Mouse (Mus musculus) MEL (cell line): ENCODE measurements around the gene Ptgir. TPM values are rescaled to one million over a fixed set of nuclear protein-coding genes. Genes with fewer than 3 reads are reported as not detected.
A peak's percentile ranks its signal among the peaks of the same experiment; 100 is the strongest.

ENCODE experiments used
- DNase-seq: peaks from one replicate; pipeline ENCODE4 v3.0.0; 2011; ENCODE audit warnings: low read depth, low spot score
- H3K27ac ChIP-seq: 2 replicates; pipeline ENCODE4 v1.5.1; 2012; ENCODE audit warnings: low read depth, mild to moderate bottlenecking, control low read depth, low read length, moderate library complexity; ENCODE audit not compliant: control insufficient read depth
- H3K27me3 ChIP-seq, 2 experiments: fragments of 150-350 bp in 1 of 2; sonication (generic) in 1 of 2; 2 replicates each; pipeline ENCODE4 v1.6.1; 2012; ENCODE audit warnings: low read length in 2 of 2, mild to moderate bottlenecking in 2 of 2, improper control_type of control experiment in 1 of 2, moderate library complexity in 1 of 2; ENCODE audit not compliant: insufficient read depth in 2 of 2, control insufficient read depth in 1 of 2
- H3K36me3 ChIP-seq, 2 experiments: 2 replicates each; pipeline ENCODE4 v1.6.1; 2012 to 2014; ENCODE audit warnings: low read length in 2 of 2, improper control_type of control experiment in 1 of 2, inconsistent platforms in 1 of 2, mild to moderate bottlenecking in 1 of 2; ENCODE audit not compliant: insufficient read depth in 2 of 2, control insufficient read depth in 1 of 2
- H3K4me1 ChIP-seq, 2 experiments: fragments of 150-350 bp in 1 of 2; sonication (generic) in 1 of 2; 2 replicates each; pipeline ENCODE4 v1.6.1; 2012; ENCODE audit warnings: low read length in 2 of 2, improper control_type of control experiment in 1 of 2, mild to moderate bottlenecking in 1 of 2; ENCODE audit not compliant: insufficient read depth in 2 of 2, control insufficient read depth in 1 of 2
- H3K4me3 ChIP-seq, 2 experiments: fragments of 150-350 bp in 1 of 2; sonication (generic) in 1 of 2; 2 replicates each; pipeline ENCODE4 v1.5.1; 2012; ENCODE audit warnings: low read depth in 2 of 2, low read length in 2 of 2, mild to moderate bottlenecking in 2 of 2, moderate library complexity in 2 of 2, control low read depth in 1 of 2, improper control_type of control experiment in 1 of 2; ENCODE audit not compliant: control insufficient read depth in 1 of 2, insufficient read depth in 1 of 2
- H3K79me2 ChIP-seq: 2 replicates; pipeline ENCODE4 v1.6.1; 2012; ENCODE audit warnings: mild to moderate bottlenecking, low read length, moderate library complexity; ENCODE audit not compliant: control insufficient read depth, poor library complexity, insufficient read depth
- H3K9ac ChIP-seq: 2 replicates; pipeline ENCODE4 v1.6.1; 2012; ENCODE audit warnings: low read depth, mild to moderate bottlenecking, control low read depth, low read length, moderate library complexity; ENCODE audit not compliant: control insufficient read depth, poor library complexity, severe bottlenecking
- H3K9me3 ChIP-seq: fragments of 150-350 bp; sonication (generic); replicated peaks from 2 replicates; pipeline ENCODE4 v1.6.1; 2012; ENCODE audit warnings: mild to moderate bottlenecking, low read length, improper control_type of control experiment, moderate library complexity; ENCODE audit not compliant: insufficient read depth
- CTCF ChIP-seq, 3 experiments: IDR thresholded peaks in 2 of 3; conservative IDR thresholded peaks in 1 of 3; 2 replicates each; pipeline ENCODE4 v1.5.1; 2011 to 2012; ENCODE audit warnings: low read length in 3 of 3, low read depth in 2 of 3, mild to moderate bottlenecking in 2 of 3, improper control_type of control experiment in 1 of 3, inconsistent platforms in 1 of 3, mixed read lengths in 1 of 3, moderate library complexity in 1 of 3; ENCODE audit not compliant: control insufficient read depth in 1 of 3, insufficient read depth in 1 of 3, poor library complexity in 1 of 3, severe bottlenecking in 1 of 3
- E2F4 ChIP-seq: IDR thresholded peaks from 2 replicates; pipeline ENCODE4 v1.6.1; 2011; ENCODE audit warnings: low read depth, low read length, improper control_type of control experiment, borderline replicate concordance
- ELF1 ChIP-seq: IDR thresholded peaks from 2 replicates; pipeline ENCODE4 v1.6.1; 2014; ENCODE audit warnings: low read depth, mild to moderate bottlenecking, inconsistent platforms, low read length, improper control_type of control experiment, moderate library complexity
- EP300 ChIP-seq, 2 experiments: IDR thresholded peaks; 2 replicates each; pipeline ENCODE4 v1.6.1; 2011; ENCODE audit warnings: improper control_type of control experiment in 2 of 2, low read length in 2 of 2, low read depth in 1 of 2, mild to moderate bottlenecking in 1 of 2
- ETS1 ChIP-seq: IDR thresholded peaks from 2 replicates; pipeline ENCODE4 v1.6.1; 2012; ENCODE audit warnings: low read depth, mild to moderate bottlenecking, inconsistent platforms, low read length, improper control_type of control experiment, moderate library complexity
- HCFC1 ChIP-seq: IDR thresholded peaks from 2 replicates; pipeline ENCODE4 v1.6.1; 2012; ENCODE audit warnings: low read depth, mild to moderate bottlenecking, inconsistent platforms, low read length, improper control_type of control experiment, moderate library complexity
- JUND ChIP-seq: IDR thresholded peaks from 2 replicates; pipeline ENCODE4 v1.6.1; 2011; ENCODE audit warnings: low read depth, mild to moderate bottlenecking, improper control_type of control experiment, low read length
- KAT2A ChIP-seq: conservative IDR thresholded peaks from 2 replicates; pipeline ENCODE4 v1.6.1; 2012; ENCODE audit warnings: low read depth, low read length, improper control_type of control experiment, inconsistent platforms
- MAFK ChIP-seq: IDR thresholded peaks from 2 replicates; pipeline ENCODE4 v1.6.1; 2011; ENCODE audit warnings: low read depth, mild to moderate bottlenecking, low read length, improper control_type of control experiment, borderline replicate concordance
- MAX ChIP-seq: IDR thresholded peaks from 2 replicates; pipeline ENCODE4 v1.6.1; 2011; ENCODE audit warnings: low read length, improper control_type of control experiment
- MAZ ChIP-seq: IDR thresholded peaks from 2 replicates; pipeline ENCODE4 v1.6.1; 2012; ENCODE audit warnings: low read depth, mild to moderate bottlenecking, inconsistent platforms, low read length, improper control_type of control experiment
- MEF2A ChIP-seq: IDR thresholded peaks from 2 replicates; pipeline ENCODE4 v1.6.1; 2014; ENCODE audit warnings: low read depth, mild to moderate bottlenecking, inconsistent platforms, low read length, improper control_type of control experiment; ENCODE audit not compliant: poor library complexity, insufficient replicate concordance, severe bottlenecking; ENCODE audit errors: extremely low read depth
- MYB ChIP-seq: IDR thresholded peaks from 2 replicates; pipeline ENCODE4 v1.6.1; 2011; ENCODE audit warnings: mild to moderate bottlenecking, low read depth, low read length, improper control_type of control experiment
- MYC ChIP-seq: IDR thresholded peaks from 2 replicates; pipeline ENCODE4 v1.6.1; 2011; ENCODE audit warnings: low read depth, mild to moderate bottlenecking, low read length, improper control_type of control experiment, moderate library complexity
- NELFE ChIP-seq: IDR thresholded peaks from 2 replicates; pipeline ENCODE4 v1.6.1; 2011; ENCODE audit warnings: low read depth, low read length, improper control_type of control experiment
- NRF1 ChIP-seq: IDR thresholded peaks from 2 replicates; pipeline ENCODE4 v1.6.1; 2014; ENCODE audit warnings: low read depth, mild to moderate bottlenecking, inconsistent platforms, low read length, improper control_type of control experiment, moderate library complexity; ENCODE audit not compliant: poor library complexity, insufficient read depth, severe bottlenecking
- POLR2AphosphoS2 ChIP-seq: IDR thresholded peaks from 2 replicates; pipeline ENCODE4 v1.6.1; 2011; ENCODE audit warnings: low read length, improper control_type of control experiment
- SMC3 ChIP-seq: IDR thresholded peaks from 2 replicates; pipeline ENCODE4 v1.6.1; 2011; ENCODE audit warnings: low read depth, low read length, improper control_type of control experiment
- TBP ChIP-seq: IDR thresholded peaks from 2 replicates; pipeline ENCODE4 v1.8.0; 2011; ENCODE audit warnings: low read depth, low read length, improper control_type of control experiment
- TCF12 ChIP-seq: IDR thresholded peaks from 2 replicates; pipeline ENCODE4 v1.6.1; 2014; ENCODE audit warnings: low read depth, mild to moderate bottlenecking, inconsistent platforms, low read length, improper control_type of control experiment, moderate library complexity
- USF1 ChIP-seq: IDR thresholded peaks from 2 replicates; pipeline ENCODE4 v1.6.1; 2014; ENCODE audit warnings: low read depth, mild to moderate bottlenecking, inconsistent platforms, low read length, improper control_type of control experiment, moderate library complexity
- ZC3H11A ChIP-seq: IDR thresholded peaks from 2 replicates; pipeline ENCODE4 v1.6.1; 2012; ENCODE audit warnings: low read depth, mild to moderate bottlenecking, inconsistent platforms, low read length, improper control_type of control experiment
- ZKSCAN1 ChIP-seq: IDR thresholded peaks from 2 replicates; pipeline ENCODE4 v1.6.1; 2012; ENCODE audit warnings: low read depth, mild to moderate bottlenecking, inconsistent platforms, low read length, improper control_type of control experiment, moderate library complexity
- ZMIZ1 ChIP-seq: IDR thresholded peaks from 2 replicates; pipeline ENCODE4 v1.6.1; 2012; ENCODE audit warnings: low read depth, mild to moderate bottlenecking, inconsistent platforms, low read length, improper control_type of control experiment, moderate library complexity
- ZNF384 ChIP-seq: IDR thresholded peaks from 2 replicates; pipeline ENCODE4 v1.6.1; 2012; ENCODE audit warnings: low read depth, mild to moderate bottlenecking, inconsistent platforms, low read length, improper control_type of control experiment
- polyA plus RNA-seq, 2 experiments: library from polyadenylated mRNA; stranded (reverse) in 1 of 2; unstranded in 1 of 2; fragments of >175 nt in 1 of 2; fragments of >200 nt in 1 of 2; gene quantifications; 2 replicates each; pipeline versions ENCODE4 v1.2.1 to v1.2.4; 2012; ENCODE audit warnings: low replicate concordance in 2 of 2, low read depth in 1 of 2; ENCODE audit not compliant: insufficient read length in 2 of 2, insufficient read depth in 1 of 2, missing spikeins in 1 of 2
- total RNA-seq: library from RNA; depleted of rRNA; stranded (reverse); fragments of 300-350 nt; gene quantifications from 2 replicates; pipeline ENCODE4 v1.2.3, GENCODE M21; 2012

Gene Ptgir
- total and polyA plus RNA-seq, 3 experiments, result 22.8 to 23.7 TPM; not detected in 1

DNA sequence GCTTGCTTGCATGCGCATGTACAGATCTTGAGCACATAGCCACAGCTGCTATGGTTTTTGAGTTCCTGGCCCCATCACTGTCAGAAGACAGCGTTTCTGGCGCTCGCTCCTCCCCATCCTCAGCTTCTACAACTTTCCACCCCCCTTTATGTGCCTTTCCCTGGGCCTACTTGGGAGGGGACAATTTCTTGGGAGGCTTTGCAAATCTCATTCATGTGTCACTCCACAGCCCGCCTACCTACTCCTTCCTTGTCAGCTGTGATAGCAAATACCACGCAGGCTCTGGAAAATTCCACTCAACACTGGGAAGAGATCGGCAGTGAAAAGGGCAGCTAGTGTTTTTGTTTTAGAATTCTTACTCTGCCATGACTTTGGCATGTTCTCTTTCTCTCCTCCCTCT, 34.0 kb downstream of the Ptgir start:
- no peak overlapping the region for H3K4me3 ChIP-seq
- no peaks in the 10 kb centered on the region for H3K9me3 ChIP-seq
- H3K27ac ChIP-seq, result no peak overlapping the region
- no peaks in the 10 kb centered on the region for H3K4me1 ChIP-seq
- no peaks in the 10 kb centered on the region for H3K79me2 ChIP-seq
- no peaks in the 10 kb centered on the region for H3K27me3 ChIP-seq
- no peaks in the 10 kb centered on the region for H3K36me3 ChIP-seq
- no peak for DNase-seq
- TF ChIP-seq MYB, result no peak
- TF ChIP-seq ZNF384, result no peak
- TF ChIP-seq POLR2AphosphoS2, result no peak
- no peak for TF ChIP-seq MYC
- no peak for TF ChIP-seq JUND
- TF ChIP-seq TBP, result no peak
- no peak for TF ChIP-seq ZMIZ1
- H3K9ac ChIP-seq, result no peak overlapping the region

- H3K9me3 ChIP-seq, result no peaks in the 10 kb centered on the region
- H3K36me3 ChIP-seq, result no peaks in the 10 kb centered on the region
- no peak overlapping the region for H3K27ac ChIP-seq
- no peak for DNase-seq
- H3K27me3 ChIP-seq, result no peaks in the 10 kb centered on the region
- TF ChIP-seq NELFE (no peak), USF1 (no peak), ZNF384 (0 out of 2 replicates have a peak, but pooled peaks have one; percentile 28), TCF12 (no peak), MAZ (no peak), SMC3 (no peak), E2F4 (no peak)
- H3K9ac ChIP-seq, result no peak overlapping the region
- H3K4me3 ChIP-seq, result no peak overlapping the region
- H3K79me2 ChIP-seq, result no peaks in the 10 kb centered on the region
- H3K4me1 ChIP-seq, result no peaks in the 10 kb centered on the region
Measured at GRCm38 (mm10) chr7:16942861-16943260, 36.6 kb downstream of the Ptgir start.

GRCm38 (mm10) chr7:16944061-16944807, 37.9 kb downstream of the Ptgir start, which contains the start of gene Pnmal2:
Pnmal2 (plus strand) TSS chr7:16944682.
- Histone ChIP-seq H3K4me3 (no peak within 1 kb of the TSS), H3K36me3 (no peaks in the 10 kb centered on the region), H3K9me3 (no peaks in the 10 kb centered on the region), H3K79me2 (no peaks in the 10 kb centered on the region), H3K27me3 (no peaks in the 10 kb centered on the region), H3K4me1 (no peaks in the 10 kb centered on the region), H3K27ac (no peak within 1 kb of the TSS), H3K9ac (no peak within 1 kb of the TSS)
- DNase-seq, result no peak
- TF ChIP-seq ZC3H11A (no peak), MAFK (no peak), MEF2A (no peak), MYB (no peak), ETS1 (no peak), NRF1 (no peak), SMC3 (no peak), MAX (no peak), ELF1 (no peak), CTCF (IDR thresholded peaks at IDR 0.05 in 2 of 3, conservative IDR thresholded peaks at IDR 0.05 in 1 of 3; ENCODE audit: control insufficient read depth in 1 of 3, insufficient read depth in 1 of 3, low read depth in 2 of 3, low read length in 3 of 3, poor library complexity in 1 of 3, severe bottlenecking in 1 of 3) (no peak), ZNF384 (no peak), ZKSCAN1 (no peak), NELFE (no peak), E2F4 (no peak), EP300 (IDR thresholded peaks at IDR 0.05; ENCODE audit: low read depth in 1 of 2, low read length in 2 of 2) (no peak), KAT2A (no peak), HCFC1 (no peak)
